ENCODE assay signal across 7 mouse cellular contexts in genomic region chr10:80348981-80349380, GRCm38 (mm10). TPM values are rescaled to one million over a fixed set of nuclear protein-coding genes. Genes with fewer than 3 reads are reported as not detected.
DNase-seq lines count a peak whose midpoint lies in the region; ATAC-seq and TF ChIP-seq lines count a peak whose summit lies in the region.

No protein-coding gene starts in this region.

- peaks cover 94% of the 10 kb centered on the region for H3K27me3 ChIP-seq in kidney, embryonic 14.5 days (ENCODE audit: control insufficient read depth, insufficient read depth, low read length)
- peaks cover 99% of the 10 kb centered on the region for H3K27me3 ChIP-seq in embryonic facial prominence, embryonic 13.5 days
- peaks cover 95% of the 10 kb centered on the region for H3K27me3 ChIP-seq in limb, embryonic 14.5 days (ENCODE audit: control insufficient read depth, insufficient read depth, low read length)
- peaks cover 18% of the 10 kb centered on the region for H3K27me3 ChIP-seq in thymus, adult 2 months (ENCODE audit: control insufficient read depth, insufficient read depth, low read length)

- ATAC-seq in kidney, embryonic 14.5 days (ENCODE audit: low FRiP score, low TSS enrichment): no peak
- ATAC-seq in embryonic facial prominence, embryonic 13.5 days (ENCODE audit: insufficient number of reproducible peaks, insufficient read depth, low FRiP score, low TSS enrichment, low read depth): no peak
- ATAC-seq in limb, embryonic 14.5 days (ENCODE audit: low FRiP score, low read depth): no peak

- in situ Hi-C loops in ES-E14 (cut with MboI; ENCODE audit: low sequenced_read_pairs in 2 of 2, unreplicated experiment in 2 of 2): no loop called here

- H3K9ac ChIP-seq in kidney, embryonic 14.5 days (ENCODE audit: low read depth, low read length): no peak overlapping the region
- no peak overlapping the region for H3K9ac ChIP-seq in ES-E14 (ENCODE audit: insufficient read depth, low read depth, low read length, poor library complexity, severe bottlenecking)
- H3K9ac ChIP-seq in embryonic facial prominence, embryonic 13.5 days: peak overlapping the region; percentile 59
- no peak overlapping the region for H3K9ac ChIP-seq in limb, embryonic 14.5 days (ENCODE audit: low read depth, low read length, severe bottlenecking)

- H3K9me3 ChIP-seq in kidney, embryonic 14.5 days (ENCODE audit: control insufficient read depth, low read length): no peaks in the 10 kb centered on the region
- H3K9me3 ChIP-seq in ES-E14 (ENCODE audit: control insufficient read depth, insufficient read depth, low read depth, low read length): no peaks in the 10 kb centered on the region
- no peaks in the 10 kb centered on the region for H3K9me3 ChIP-seq in embryonic facial prominence, embryonic 13.5 days
- H3K9me3 ChIP-seq in limb, embryonic 14.5 days (ENCODE audit: control insufficient read depth, low read length): no peaks in the 10 kb centered on the region

- no peak for TF ChIP-seq POLR2A in limb, embryonic 14.5 days (IDR thresholded peaks at IDR 0.05; ENCODE audit: borderline replicate concordance, extremely low read depth, insufficient read depth, insufficient read length)
- no peak for TF ChIP-seq POLR2A in thymus, adult 2 months (IDR thresholded peaks at IDR 0.05; ENCODE audit: control insufficient read depth, extremely low read depth, insufficient read depth, low read length, poor library complexity)

- H3K36me3 ChIP-seq in kidney, embryonic 14.5 days (ENCODE audit: control insufficient read depth, insufficient read depth, low read length): no peaks in the 10 kb centered on the region
- no peaks in the 10 kb centered on the region for H3K36me3 ChIP-seq in ES-E14 (ENCODE audit: control insufficient read depth, insufficient read depth, low read length, poor library complexity, severe bottlenecking)
- H3K36me3 ChIP-seq in embryonic facial prominence, embryonic 13.5 days: no peaks in the 10 kb centered on the region
- no peaks in the 10 kb centered on the region for H3K36me3 ChIP-seq in limb, embryonic 14.5 days (ENCODE audit: control insufficient read depth, insufficient read depth, low read length)
- H3K36me3 ChIP-seq in thymus, adult 2 months (ENCODE audit: control insufficient read depth, insufficient read depth, low read length): no peaks in the 10 kb centered on the region

- H3K4me1 ChIP-seq in kidney, embryonic 14.5 days (ENCODE audit: control insufficient read depth, insufficient read depth, low read length): peaks cover 11% of the 10 kb centered on the region
- peaks cover 2 to 19% of the 10 kb centered on the region in 2 experiments; a peak in 3 of 4 replicates for H3K4me1 ChIP-seq in ES-E14 (ENCODE audit: control insufficient read depth in 2 of 2, insufficient read depth in 2 of 2, low read length in 2 of 2, poor library complexity in 1 of 2)
- H3K4me1 ChIP-seq in embryonic facial prominence, embryonic 13.5 days: peaks cover 50% of the 10 kb centered on the region
- H3K4me1 ChIP-seq in limb, embryonic 14.5 days (ENCODE audit: control insufficient read depth, insufficient read depth, low read length): peaks cover 13% of the 10 kb centered on the region
- peaks cover 11% of the 10 kb centered on the region for H3K4me1 ChIP-seq in thymus, adult 2 months (replicated peaks; ENCODE audit: control insufficient read depth, insufficient read depth, low read length)

- peak overlapping the region; percentile 41; the same call in 1 of the 2 replicates for H3K4me2 ChIP-seq in kidney, embryonic 14.5 days (replicated peaks; ENCODE audit: low read depth, low read length)
- peak overlapping the region; percentile 61 for H3K4me2 ChIP-seq in embryonic facial prominence, embryonic 13.5 days
- H3K4me2 ChIP-seq in limb, embryonic 14.5 days (replicated peaks; ENCODE audit: low read depth, low read length, severe bottlenecking): peak overlapping the region; percentile 45

- no peak for DNase-seq in kidney, adult 9 months
- no peak for DNase-seq in ES-E14 (ENCODE audit: low read depth, low spot score)
- DNase-seq in limb, embryonic 14.5 days (ENCODE audit: low spot score): no peak
- DNase-seq in B cell, adult 2 months: no peak
- no peak for DNase-seq in thymus, adult 2 months

- H3K4me3 ChIP-seq in kidney, embryonic 14.5 days (ENCODE audit: low read length): peak overlapping the region; percentile 30
- H3K4me3 ChIP-seq in ES-E14 (ENCODE audit: insufficient read depth in 1 of 2, low read depth in 1 of 2, low read length in 2 of 2, poor library complexity in 1 of 2, severe bottlenecking in 1 of 2): peak overlapping the region; percentile 35 to 68; a peak in 2 of 4 replicates
- peak overlapping the region; percentile 32 for H3K4me3 ChIP-seq in embryonic facial prominence, embryonic 13.5 days
- H3K4me3 ChIP-seq in limb, embryonic 14.5 days (replicated peaks; ENCODE audit: low read length): peak overlapping the region; percentile 29
- no peak overlapping the region for H3K4me3 ChIP-seq in thymus, adult 2 months (ENCODE audit: control insufficient read depth, insufficient read depth, low read length)

- no peak overlapping the region for H3K27ac ChIP-seq in kidney, embryonic 14.5 days (ENCODE audit: low read depth, low read length)
- no peak overlapping the region for H3K27ac ChIP-seq in ES-E14 (ENCODE audit: insufficient read depth, low read depth, low read length, poor library complexity, severe bottlenecking)
- no peak overlapping the region for H3K27ac ChIP-seq in embryonic facial prominence, embryonic 13.5 days
- H3K27ac ChIP-seq in limb, embryonic 14.5 days (replicated peaks; ENCODE audit: low read depth, low read length): no peak overlapping the region
- no peak overlapping the region for H3K27ac ChIP-seq in thymus, adult 2 months (ENCODE audit: control insufficient read depth, insufficient read depth, low read length)

- 19% methylated on average over 23 of the region's 26 CpGs for WGBS in kidney, embryonic 14.5 days
- 15% methylated on average over 26 of the region's 26 CpGs for WGBS in embryonic facial prominence, embryonic 13.5 days
- 18% methylated on average over 26 of the region's 26 CpGs for WGBS in limb, embryonic 14.5 days
- WGBS in thymus, adult 2 months: 47% methylated on average over 26 of the region's 26 CpGs

- no peak for TF ChIP-seq CTCF in thymus, adult 2 months (IDR thresholded peaks at IDR 0.05; ENCODE audit: borderline replicate concordance, control insufficient read depth, extremely low read depth, insufficient read depth, low read length, poor library complexity)

TF ChIP-seq in ES-E14, 5 proteins besides CTCF, POLR2A, EP300 and RAD21:
- TF ChIP-seq ZC3H11A (IDR thresholded peaks at IDR 0.05; ENCODE audit: borderline replicate concordance, low read depth, low read length): no peak
- TF ChIP-seq CHD2 (IDR thresholded peaks at IDR 0.05; ENCODE audit: low read depth, low read length): no peak
- TF ChIP-seq MAFK (IDR thresholded peaks at IDR 0.05; ENCODE audit: insufficient read depth, low read depth, low read length): no peak
- TF ChIP-seq ZNF384 (IDR thresholded peaks at IDR 0.05; ENCODE audit: low read depth, low read length): no peak
- no peak for TF ChIP-seq HCFC1 (IDR thresholded peaks at IDR 0.05; ENCODE audit: borderline replicate concordance, insufficient read depth, low read length)

RNA-seq across cellular contexts. Expression of gene Adamtsl5, which starts 0.8 kb away (rescaled TPM):
- 1.2 and 2.7 TPM in 2 replicates for polyA plus RNA-seq in kidney, embryonic 14.5 days (2014; fragmentation: Nextera tagmentation; extraction: Ambion mirVana)
- 2.1 and 2.4 TPM in 2 replicates for total RNA-seq in ES-E14 (2012; rRNA removed)
- polyA plus RNA-seq in embryonic facial prominence, embryonic 13.5 days (2015; fragmentation: Nextera tagmentation; extraction: Ambion mirVana): 3.2 and 4.3 TPM in 2 replicates
- 16.5 and 21.9 TPM in 2 replicates for polyA plus RNA-seq in limb, embryonic 14.5 days (2012; rRNA removed)
- 6.5 and 6.7 TPM in 2 replicates for polyA plus RNA-seq in limb, embryonic 14.5 days (2014; fragmentation: Nextera tagmentation; extraction: Ambion mirVana)
- 4.6 and 9.0 TPM in 2 replicates for polyA plus RNA-seq in thymus, adult 2 months (2012; rRNA removed)

RNA-seq across cellular contexts. Expression of gene Plk5, which starts 7.3 kb away (rescaled TPM):
- polyA plus RNA-seq in kidney, embryonic 14.5 days (2014; fragmentation: Nextera tagmentation; extraction: Ambion mirVana): 0.62 and 0.66 TPM in 2 replicates
- total RNA-seq in ES-E14 (2012; rRNA removed): 6.0 and 17.4 TPM in 2 replicates
- 1.8 and 2.6 TPM in 2 replicates for polyA plus RNA-seq in embryonic facial prominence, embryonic 13.5 days (2015; fragmentation: Nextera tagmentation; extraction: Ambion mirVana)
- polyA plus RNA-seq in limb, embryonic 14.5 days (2012; rRNA removed): 1.8 and 1.9 TPM in 2 replicates
- 0.48 and 0.88 TPM in 2 replicates for polyA plus RNA-seq in limb, embryonic 14.5 days (2014; fragmentation: Nextera tagmentation; extraction: Ambion mirVana)
- 0.17 and 0.22 TPM in 2 replicates for polyA plus RNA-seq in thymus, adult 2 months (2012; rRNA removed)

RNA-seq across cellular contexts. Expression of gene Reep6, which starts 19.2 kb away (rescaled TPM):
- 5.6 and 7.1 TPM in 2 replicates for polyA plus RNA-seq in kidney, embryonic 14.5 days (2014; fragmentation: Nextera tagmentation; extraction: Ambion mirVana)
- 13.3 and 21.8 TPM in 2 replicates for total RNA-seq in ES-E14 (2012; rRNA removed)
- 6.0 and 6.3 TPM in 2 replicates for polyA plus RNA-seq in embryonic facial prominence, embryonic 13.5 days (2015; fragmentation: Nextera tagmentation; extraction: Ambion mirVana)
- polyA plus RNA-seq in limb, embryonic 14.5 days (2012; rRNA removed): 3.9 TPM in 2 replicates
- 9.9 and 10.5 TPM in 2 replicates for polyA plus RNA-seq in limb, embryonic 14.5 days (2014; fragmentation: Nextera tagmentation; extraction: Ambion mirVana)
- polyA plus RNA-seq in thymus, adult 2 months (2012; rRNA removed): 2.0 and 3.5 TPM in 2 replicates

RNA-seq across cellular contexts. Expression of gene Pcsk4, which starts 19.7 kb away (rescaled TPM):
- polyA plus RNA-seq in kidney, embryonic 14.5 days (2014; fragmentation: Nextera tagmentation; extraction: Ambion mirVana): 6.2 and 8.1 TPM in 2 replicates
- 1.4 and 3.3 TPM in 2 replicates for total RNA-seq in ES-E14 (2012; rRNA removed)
- polyA plus RNA-seq in embryonic facial prominence, embryonic 13.5 days (2015; fragmentation: Nextera tagmentation; extraction: Ambion mirVana): 4.4 and 4.9 TPM in 2 replicates
- 7.8 and 10.7 TPM in 2 replicates for polyA plus RNA-seq in limb, embryonic 14.5 days (2012; rRNA removed)
- polyA plus RNA-seq in limb, embryonic 14.5 days (2014; fragmentation: Nextera tagmentation; extraction: Ambion mirVana): 4.2 and 5.9 TPM in 2 replicates
- 11.7 and 14.1 TPM in 2 replicates for polyA plus RNA-seq in thymus, adult 2 months (2012; rRNA removed)

RNA-seq across cellular contexts. Expression of gene 2310011J03Rik, which starts 28.6 kb away (rescaled TPM):
- 36.1 and 40.5 TPM in 2 replicates for polyA plus RNA-seq in kidney, embryonic 14.5 days (2014; fragmentation: Nextera tagmentation; extraction: Ambion mirVana)
- total RNA-seq in ES-E14 (2012; rRNA removed): 29.6 and 33.4 TPM in 2 replicates
- polyA plus RNA-seq in embryonic facial prominence, embryonic 13.5 days (2015; fragmentation: Nextera tagmentation; extraction: Ambion mirVana): 49.3 and 57.9 TPM in 2 replicates
- 45.1 and 46.7 TPM in 2 replicates for polyA plus RNA-seq in limb, embryonic 14.5 days (2012; rRNA removed)
- 45.1 and 46.1 TPM in 2 replicates for polyA plus RNA-seq in limb, embryonic 14.5 days (2014; fragmentation: Nextera tagmentation; extraction: Ambion mirVana)
- 78.9 and 93.8 TPM in 2 replicates for polyA plus RNA-seq in thymus, adult 2 months (2012; rRNA removed)
